Mouse (Mus musculus): ENCODE measurements around the gene Rab4a. TPM values are rescaled to one million over a fixed set of nuclear protein-coding genes. Genes with fewer than 3 reads are reported as not detected.

Rab4a gene
- total RNA-seq (2021), result 10 to 100 TPM; 45.5 to 46.8 TPM
- long read RNA-seq, experiment 1, transcript Rab4a-202 (8 exons, 1,419 nt), result major isoform, 70 of 79 reads
- long read RNA-seq, experiment 1, partial matches to known transcripts, result 2 of 79 reads
- long read RNA-seq, experiment 1, other reads (novel, unspliced or antisense), result 5 of 79 reads
- long read RNA-seq, experiment 2, transcript Rab4a-202 (8 exons, 1,419 nt), result major isoform, 55 of 62 reads
- long read RNA-seq, experiment 2, partial matches to known transcripts, result 1 of 62 reads
- long read RNA-seq, experiment 2, other reads (novel, unspliced or antisense), result 6 of 62 reads

DNA sequence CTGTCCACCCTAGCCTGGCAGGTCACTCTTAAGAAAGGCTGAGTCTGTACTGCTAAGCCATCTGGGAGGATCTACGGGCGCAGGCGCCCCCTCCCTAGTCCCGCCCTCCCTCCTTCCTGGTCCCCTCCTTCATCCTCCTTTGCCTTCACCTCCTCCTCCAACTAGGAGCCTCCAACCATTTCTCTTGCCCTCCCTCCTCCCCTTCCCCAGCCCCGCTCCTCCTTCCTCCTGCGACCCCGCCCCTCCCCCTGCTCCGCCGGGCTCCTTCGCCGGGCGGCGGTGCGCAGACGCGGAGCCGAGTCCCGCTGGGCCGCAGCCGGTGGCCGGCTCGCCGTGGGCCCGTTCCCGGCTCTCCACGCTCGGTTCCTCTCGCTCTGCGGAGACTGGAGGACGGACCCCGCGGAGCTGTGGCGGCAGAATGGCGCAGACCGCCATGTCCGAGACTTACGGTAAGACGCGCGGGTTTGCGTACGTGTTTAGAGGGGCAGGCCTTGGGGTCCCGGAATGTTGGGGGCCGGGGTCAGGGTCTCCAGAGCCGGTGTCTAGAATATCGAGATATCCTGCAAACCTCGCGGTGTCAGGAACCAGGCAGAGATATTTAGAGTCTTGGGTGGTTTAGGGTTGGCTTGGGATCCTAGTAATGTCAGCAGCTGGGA is at the start of gene Rab4a:
TSS of gene Rab4a (plus strand) at position 268 of the 656 bp plus-strand sequence.
- DNase-seq (ENCODE audit: low spot score in 2 of 2), result peak; percentile 80 to 82

GRCm38 (mm10) chr8:123756901-123757300 is 48.9 kb upstream of the Rab4a start:
- no peak for DNase-seq (ENCODE audit: low spot score in 2 of 2)

- DNase-seq (ENCODE audit: low spot score in 2 of 2), result no peak
These were observed 46.9 kb upstream of the Rab4a start for GRCm38 (mm10) chr8:123758935-123759334.

DNA sequence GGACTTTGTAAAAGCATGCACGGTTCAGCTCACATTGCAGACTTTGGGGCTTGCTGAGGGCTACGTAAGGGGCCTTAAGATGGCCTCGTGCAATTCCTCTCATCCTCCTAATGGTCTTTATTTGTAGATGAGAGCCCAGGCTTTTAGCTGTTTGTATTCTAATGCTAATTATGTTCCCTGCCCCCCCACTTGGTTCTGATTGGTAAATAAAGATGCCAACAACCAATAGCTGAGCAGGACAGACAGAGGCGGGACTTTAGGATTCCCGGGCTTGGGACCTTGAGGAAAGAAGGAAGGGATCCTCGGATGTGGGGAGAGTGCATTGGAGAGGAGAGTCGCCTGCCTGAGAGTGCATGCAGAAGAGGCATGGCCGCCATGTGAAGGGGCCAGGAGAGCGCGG is 45.9 kb upstream of the Rab4a start:
- no peak for DNase-seq (ENCODE audit: low spot score in 2 of 2)

DNA sequence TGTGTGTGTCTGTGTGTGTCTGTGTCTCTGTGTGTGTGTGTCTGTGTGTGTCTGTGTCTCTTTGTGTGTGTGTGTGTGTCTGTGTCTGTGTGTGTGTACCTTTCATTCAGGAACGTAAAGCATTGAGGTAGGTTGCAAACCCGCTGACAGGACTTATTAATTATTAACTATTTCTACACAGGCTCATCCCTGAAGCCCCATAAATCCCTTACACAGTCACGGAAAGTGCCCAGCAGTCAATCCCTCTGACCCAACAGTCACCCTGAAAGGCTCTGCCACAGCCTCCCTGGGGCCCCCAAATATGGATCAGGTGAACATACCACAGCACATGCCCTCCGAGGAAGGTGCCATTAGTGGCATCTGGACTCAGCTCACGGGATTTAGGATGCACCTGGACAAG is 45.2 kb upstream of the Rab4a start:
- no peak for DNase-seq (ENCODE audit: low spot score in 2 of 2)

DNA sequence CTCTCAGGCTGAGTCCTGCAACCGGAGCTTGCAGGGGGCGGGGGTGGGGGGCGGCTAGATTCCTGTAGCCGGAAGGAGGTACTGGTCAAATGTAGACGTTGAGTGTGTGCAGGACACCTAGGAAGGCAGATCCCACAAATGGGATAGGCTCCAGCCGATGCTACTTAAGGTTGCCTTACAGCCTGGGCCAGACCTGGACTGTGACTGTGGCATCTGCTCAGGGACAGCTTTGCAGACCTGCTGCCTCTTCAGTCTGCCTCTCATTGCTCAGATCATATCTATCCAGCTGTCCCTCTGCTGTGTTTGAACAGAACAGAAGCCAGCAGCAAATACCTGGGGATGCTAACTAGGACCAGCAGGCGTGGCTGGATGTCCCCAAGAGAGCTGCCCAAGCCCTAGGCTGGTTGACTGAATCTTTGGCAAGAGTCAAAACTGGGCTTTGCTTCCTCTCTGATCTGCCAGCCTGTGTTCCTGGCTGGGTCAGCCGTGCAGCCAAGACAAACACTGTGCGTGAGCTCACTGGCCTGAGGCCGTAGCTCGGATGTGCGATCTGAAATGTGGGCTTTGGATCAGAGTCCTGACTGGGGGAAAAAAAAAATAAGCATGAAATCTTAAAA is 44.4 kb upstream of the Rab4a start:
- DNase-seq (ENCODE audit: low spot score in 2 of 2), result peak in 1 of 2 experiments; percentile 69

DNA sequence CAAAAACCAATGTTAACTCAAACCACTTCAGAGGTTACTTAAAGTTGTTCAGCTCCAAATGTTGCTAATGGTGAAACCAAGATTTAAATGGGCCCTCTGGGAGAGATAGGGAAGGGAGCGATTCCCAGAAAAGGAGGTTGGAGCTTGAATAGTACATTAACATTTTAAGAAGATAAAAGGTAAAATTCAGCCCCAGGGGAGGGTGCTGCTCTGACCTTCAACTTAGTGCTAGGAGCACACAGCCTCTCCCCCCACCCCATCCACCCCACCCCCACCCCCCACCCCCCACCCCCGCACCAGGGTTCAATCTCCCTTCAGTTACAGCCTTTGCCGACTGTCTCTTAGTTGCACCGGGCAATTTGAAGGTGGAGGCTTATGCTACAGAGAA is 43.9 kb upstream of the Rab4a start:
- DNase-seq (ENCODE audit: low spot score in 2 of 2), result no peak

DNA sequence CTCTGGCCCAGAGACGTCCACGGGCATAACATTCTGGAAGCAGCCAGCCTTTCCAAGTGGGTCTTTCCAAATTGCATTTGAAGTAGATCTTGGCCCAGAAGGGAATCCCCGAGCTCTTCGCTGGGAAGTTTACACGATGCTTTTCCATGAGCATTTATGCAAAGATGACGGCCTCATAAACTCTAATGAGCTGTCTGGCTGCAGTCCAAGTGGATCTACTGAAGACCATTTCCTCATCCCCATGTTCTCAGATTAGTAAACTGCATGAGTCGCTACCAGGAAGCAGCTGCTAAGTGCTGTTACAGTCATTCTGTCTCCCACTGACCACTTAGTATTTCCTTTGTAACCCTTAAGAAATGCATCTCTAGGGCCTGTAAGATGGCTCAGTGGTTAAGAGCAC is 42.4 kb upstream of the Rab4a start:
- no peak for DNase-seq (ENCODE audit: low spot score in 2 of 2)

DNA sequence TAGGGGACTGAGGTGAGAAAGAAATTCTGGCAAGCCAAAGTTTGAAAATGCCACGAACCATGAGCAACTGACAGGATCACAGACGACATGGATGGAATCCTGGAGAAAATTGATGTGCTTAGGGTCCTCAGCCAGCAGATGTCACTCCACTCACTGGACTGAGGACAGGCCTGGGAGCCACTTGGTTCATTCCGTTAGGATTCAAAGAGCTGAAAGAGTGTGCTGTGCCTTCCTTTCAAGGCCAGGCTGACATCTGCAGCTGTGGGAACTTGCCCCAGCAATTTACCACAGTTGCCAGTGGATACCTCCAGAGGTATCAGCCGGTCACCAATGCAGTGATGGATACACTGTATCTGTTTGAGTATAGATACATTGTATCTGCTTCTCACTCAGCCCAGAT is 41.1 kb upstream of the Rab4a start:
- DNase-seq (ENCODE audit: low spot score in 2 of 2), result peak in 1 of 2 experiments; percentile 37

- no peak for DNase-seq (ENCODE audit: low spot score in 2 of 2)
These were observed 39.3 kb upstream of the Rab4a start for GRCm38 (mm10) chr8:123766516-123766915.

- DNase-seq (ENCODE audit: low spot score in 2 of 2), result no peak
These were observed 37.9 kb upstream of the Rab4a start for GRCm38 (mm10) chr8:123767874-123768273.

GRCm38 (mm10) chr8:123768492-123769356 is 37.1 kb upstream of the Rab4a start:
- peak; percentile 63 to 67 for DNase-seq (ENCODE audit: low spot score in 2 of 2)

DNA sequence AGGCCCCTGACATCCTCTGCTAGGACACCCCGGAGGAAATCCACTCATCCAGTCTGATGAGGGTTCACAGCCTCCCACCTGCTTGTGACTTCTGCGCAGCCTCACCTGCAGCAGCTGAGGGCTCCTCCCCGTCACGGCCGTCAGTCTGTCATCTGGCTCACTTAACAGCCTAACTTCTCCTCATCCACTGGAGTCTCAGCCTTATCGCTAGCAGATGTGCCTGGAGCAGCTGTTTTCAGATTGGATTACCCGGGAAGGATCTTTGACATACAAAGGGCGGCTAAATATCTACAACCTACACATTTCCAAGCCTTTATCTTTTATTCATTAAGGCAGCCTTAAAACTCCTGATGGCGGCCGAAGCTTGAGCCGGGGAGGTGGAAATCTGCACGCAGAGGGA is 32.3 kb upstream of the Rab4a start:
- DNase-seq (ENCODE audit: low spot score in 2 of 2), result no peak

- no peak for DNase-seq (ENCODE audit: low spot score in 2 of 2)
These were observed 31.3 kb upstream of the Rab4a start for GRCm38 (mm10) chr8:123774491-123774890.

DNA sequence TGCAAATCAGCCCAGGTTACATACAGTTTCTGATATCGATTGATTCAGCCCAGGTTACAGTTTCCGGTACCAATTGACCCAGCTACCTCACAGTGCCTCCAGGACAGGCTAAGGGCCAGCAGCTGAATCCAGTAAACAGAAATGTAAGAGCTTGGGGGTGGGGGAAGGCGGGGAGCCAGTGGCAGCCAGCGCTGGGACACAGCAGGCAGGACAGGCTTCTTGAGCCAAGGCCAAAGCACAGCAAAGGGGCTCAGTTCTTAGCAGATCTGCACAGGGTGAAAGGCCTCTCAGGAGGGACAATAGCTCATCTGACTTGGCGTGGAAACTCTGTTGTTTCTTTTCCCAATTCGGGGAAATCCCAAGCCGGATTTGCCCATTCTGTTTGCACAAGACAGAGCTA is 28.5 kb upstream of the Rab4a start:
- peak in 1 of 2 experiments; percentile 57 for DNase-seq (ENCODE audit: low spot score in 2 of 2)

DNA sequence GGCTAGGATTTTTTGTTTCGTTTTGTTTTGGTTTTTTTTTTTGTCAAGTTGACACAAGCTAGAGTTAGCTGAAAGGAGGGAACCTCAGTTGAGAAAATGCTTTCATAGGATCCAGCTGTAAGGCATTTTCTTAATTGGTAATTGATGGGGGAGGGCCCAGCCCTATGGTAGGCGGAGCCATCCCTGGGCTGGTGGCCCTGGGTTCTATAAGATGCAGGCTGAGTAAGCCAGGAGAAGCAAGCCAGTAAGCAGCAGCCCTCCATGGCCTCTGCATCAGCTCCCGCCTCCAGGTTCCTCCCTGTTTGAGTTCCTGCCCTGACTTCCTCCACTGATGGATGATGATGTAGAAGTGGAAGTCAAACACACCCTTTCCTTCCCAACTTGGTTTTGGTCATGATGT is 25.3 kb upstream of the Rab4a start:
- DNase-seq (ENCODE audit: low spot score in 2 of 2), result no peak

- DNase-seq (ENCODE audit: low spot score in 2 of 2), result no peak
These were observed 24.5 kb upstream of the Rab4a start for GRCm38 (mm10) chr8:123781256-123781655.

GRCm38 (mm10) chr8:123783525-123784249 is 22.1 kb upstream of the Rab4a start:
- peak; percentile 66 to 87 for DNase-seq (ENCODE audit: low spot score in 2 of 2)

DNA sequence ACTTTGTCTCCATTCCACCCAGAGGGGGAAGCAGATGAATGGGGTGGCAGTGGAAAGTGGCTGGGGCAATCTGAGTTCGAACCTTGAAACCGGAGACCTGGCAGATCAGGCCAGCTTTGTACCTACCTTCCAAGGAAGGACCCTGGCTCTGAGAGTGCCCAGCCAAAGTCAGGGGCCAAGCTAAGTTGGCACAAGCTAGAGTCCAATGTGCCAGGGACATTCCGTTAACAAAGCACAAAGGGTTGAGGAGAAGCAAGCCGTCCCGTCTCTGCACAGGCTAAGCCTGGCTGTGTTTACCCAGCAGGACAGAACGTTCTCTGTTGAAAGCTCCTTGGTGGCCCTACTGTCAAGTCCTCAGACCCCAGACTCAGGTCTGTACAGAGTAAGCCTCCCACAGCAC is 19.6 kb upstream of the Rab4a start:
- DNase-seq (ENCODE audit: low spot score in 2 of 2), result peak in 1 of 2 experiments; percentile 72

- no peak for DNase-seq (ENCODE audit: low spot score in 2 of 2)
These were observed 19.1 kb upstream of the Rab4a start for GRCm38 (mm10) chr8:123786644-123787043.

Measured in layer of hippocampus, postnatal 14 days (tissue).